Mouse (Mus musculus) limb, embryonic 10.5 days (tissue): ENCODE results near the gene 6030408B16Rik. TPM values are rescaled to one million over a fixed set of nuclear protein-coding genes. Genes with fewer than 3 reads are reported as not detected.

ENCODE experiments used
- DNase-seq: peaks from one replicate; pipeline ENCODE4 v3.0.0-alpha.2; 2017; ENCODE audit warnings: low spot score
- H3K27ac ChIP-seq: fragments of 300-500 bp; sonication (generic); 2 replicates; pipeline ENCODE4 v1.5.1; 2016; ENCODE audit warnings: mild to moderate bottlenecking
- H3K27me3 ChIP-seq: fragments of 300-500 bp; sonication (generic); 2 replicates; pipeline ENCODE4 v1.6.1; 2016; ENCODE audit warnings: low read depth, mild to moderate bottlenecking; ENCODE audit not compliant: poor library complexity, severe bottlenecking
- H3K36me3 ChIP-seq: fragments of 300-500 bp; sonication (generic); 2 replicates; pipeline ENCODE4 v1.6.1; 2016; ENCODE audit warnings: mild to moderate bottlenecking, moderate library complexity
- H3K4me1 ChIP-seq: fragments of 300-500 bp; sonication (generic); 2 replicates; pipeline ENCODE4 v1.6.1; 2016
- H3K4me3 ChIP-seq: fragments of 300-500 bp; sonication (generic); 2 replicates; pipeline ENCODE4 v1.5.1; 2016; ENCODE audit warnings: mild to moderate bottlenecking, moderate library complexity
- H3K9me3 ChIP-seq: fragments of 300-500 bp; sonication (generic); replicated peaks from 2 replicates; pipeline ENCODE4 v1.6.1; 2016; ENCODE audit warnings: mild to moderate bottlenecking
- WGBS: fragments of 180-500 bp; shearing (Covaris S2); methylation state at CpG from one replicate; pipeline ENCODE4 v1.1.7; 2016; 5-methylcytosine and 5-hydroxymethylcytosine counted together
- polyA plus RNA-seq: library from polyadenylated mRNA; unstranded; fragments of >200 nt; fragmentation: Nextera tagmentation; extraction: Ambion mirVana; gene quantifications from 2 replicates; pipeline ENCODE4 v1.2.1, GENCODE M21; 2016

Gene 6030408B16Rik
- polyA plus RNA-seq, 1 experiment from 2014 or later = 4.1 TPM

DNA sequence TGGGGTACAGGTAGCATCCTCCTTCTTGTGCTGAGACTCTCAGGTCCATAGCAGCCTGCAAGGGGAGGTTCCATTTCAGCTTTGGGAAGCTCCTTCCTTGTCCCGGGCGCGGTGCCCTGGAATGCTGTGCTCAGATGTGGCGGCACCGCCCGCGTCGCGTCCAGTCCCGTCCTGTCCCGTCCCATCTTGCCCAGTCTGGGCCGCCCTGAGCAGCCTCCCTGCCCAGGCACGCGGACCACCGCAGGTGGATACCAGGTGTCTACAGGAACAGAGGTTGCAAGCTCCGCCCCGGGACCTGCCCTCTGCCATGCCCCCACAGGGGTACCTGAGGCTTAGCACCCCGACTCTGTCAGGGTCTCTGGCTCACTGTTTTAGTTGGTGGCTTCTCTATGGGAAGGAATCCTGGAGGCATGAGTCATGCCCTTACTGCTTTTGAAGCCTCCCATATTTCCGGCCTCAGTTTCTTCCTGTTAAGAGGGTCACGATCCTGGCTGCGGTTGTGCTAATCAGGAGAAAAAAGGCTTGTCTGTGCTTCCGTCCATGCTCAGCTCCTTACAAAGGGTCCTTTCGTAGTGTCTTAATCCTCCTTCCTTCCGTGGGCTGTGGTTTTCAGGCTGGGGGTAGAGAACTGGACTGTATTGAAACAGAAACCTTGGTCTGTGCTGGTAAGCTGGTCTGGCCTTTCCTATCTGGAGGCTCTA lies 43.6 kb downstream of the 6030408B16Rik start:
- H3K4me3 ChIP-seq = no peak overlapping the region
- H3K36me3 ChIP-seq = no peaks in the 10 kb centered on the region
- peaks cover 27% of the 10 kb centered on the region for H3K27me3 ChIP-seq
- peaks cover 6% of the 10 kb centered on the region; the same call in 1 of the 2 replicates for H3K4me1 ChIP-seq
- 40% methylated on average over 24 of the region's 24 CpGs for WGBS
- peak overlapping the region; percentile 59 for H3K27ac ChIP-seq
- H3K9me3 ChIP-seq = no peaks in the 10 kb centered on the region
- DNase-seq = no peak

- Histone ChIP-seq H3K4me3 (no peak overlapping the region), H3K27me3 (peaks cover 27% of the 10 kb centered on the region), H3K27ac (0 out of 2 replicates have a peak overlapping the region, but pooled peaks have one; percentile 14), H3K4me1 (peaks cover 6% of the 10 kb centered on the region; the same call in 1 of the 2 replicates), H3K9me3 (no peaks in the 10 kb centered on the region), H3K36me3 (no peaks in the 10 kb centered on the region)
- 70% methylated on average over 4 of the region's 4 CpGs for WGBS
- DNase-seq = no peak
These were observed 45.3 kb downstream of the 6030408B16Rik start for GRCm38 (mm10) chr15:101338359-101338758.

DNA sequence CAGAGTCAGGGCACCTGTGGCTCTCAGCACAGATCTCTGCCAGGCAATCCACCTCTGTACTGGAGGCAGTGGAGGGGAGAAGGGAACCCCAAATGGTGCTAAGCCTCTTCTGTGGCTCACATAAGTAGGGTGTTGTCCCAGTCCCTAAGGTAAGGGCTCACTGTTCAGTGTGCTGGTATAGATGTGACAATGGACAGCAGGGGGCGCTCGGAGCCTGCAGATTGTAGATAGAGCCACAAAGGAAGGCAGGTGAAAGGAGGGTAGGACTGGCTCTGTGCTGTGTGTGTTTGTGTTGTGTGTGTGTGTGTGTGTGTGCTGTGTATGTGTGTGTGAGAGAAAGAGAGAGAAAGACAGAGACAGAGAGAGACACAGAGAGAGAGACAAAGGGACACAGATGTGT lies 46.5 kb downstream of the 6030408B16Rik start:
- no peak overlapping the region for H3K4me3 ChIP-seq
- H3K4me1 ChIP-seq = peaks cover 6% of the 10 kb centered on the region; the same call in 1 of the 2 replicates

GRCm38 (mm10) chr15:101341797-101342515 lies 48.9 kb downstream of the 6030408B16Rik start:
- peaks cover 14% of the 10 kb centered on the region for H3K27me3 ChIP-seq
- H3K4me3 ChIP-seq = no peak overlapping the region
- 75% methylated on average over 5 of the region's 5 CpGs for WGBS
- H3K9me3 ChIP-seq = no peaks in the 10 kb centered on the region
- H3K4me1 ChIP-seq = no peaks in the 10 kb centered on the region
- H3K36me3 ChIP-seq = no peaks in the 10 kb centered on the region
- no peak overlapping the region for H3K27ac ChIP-seq
- DNase-seq = no peak

More for the DNA sequence above, 46.5 kb downstream of the 6030408B16Rik start:
- no peaks in the 10 kb centered on the region for H3K36me3 ChIP-seq
- H3K27me3 ChIP-seq = peaks cover 27% of the 10 kb centered on the region
- no peak overlapping the region for H3K27ac ChIP-seq
- DNase-seq = peak; percentile 92
- H3K9me3 ChIP-seq = no peaks in the 10 kb centered on the region
- 0% methylated on average over 2 of the region's 2 CpGs for WGBS

Other genes with a start within 250 kb of the 6030408B16Rik start
- not detected in 2 replicates for gene Gm47841, start 245.8 kb upstream of the 6030408B16Rik start, polyA plus RNA-seq
- gene Fignl2, start 214.6 kb upstream of the 6030408B16Rik start, polyA plus RNA-seq = 0.98 and 1.9 TPM in 2 replicates
- not detected in 2 replicates for gene Ankrd33, start 177.5 kb upstream of the 6030408B16Rik start, polyA plus RNA-seq
- gene Acvrl1, start 164.7 kb upstream of the 6030408B16Rik start, polyA plus RNA-seq = 7.2 and 8.3 TPM in 2 replicates
- 5.0 and 5.7 TPM in 2 replicates for gene Acvr1b, start 119.1 kb upstream of the 6030408B16Rik start, polyA plus RNA-seq
- 5.4 and 6.9 TPM in 2 replicates for gene Grasp, start 69.0 kb upstream of the 6030408B16Rik start, polyA plus RNA-seq
- 4.1 and 7.1 TPM in 2 replicates for gene Nr4a1, start 38.9 kb upstream of the 6030408B16Rik start, polyA plus RNA-seq
- 92.3 and 97.5 TPM in 2 replicates for gene Atg101, start 8.9 kb upstream of the 6030408B16Rik start, polyA plus RNA-seq
- gene Krt80, start 77.0 kb downstream of the 6030408B16Rik start, polyA plus RNA-seq = 0.09 and 0.23 TPM in 2 replicates
- gene Krt7, start 117.8 kb downstream of the 6030408B16Rik start, polyA plus RNA-seq = 14.2 and 16.9 TPM in 2 replicates
- not detected in 2 replicates for gene Krt87, start 145.6 kb downstream of the 6030408B16Rik start, polyA plus RNA-seq
- not detected in 2 replicates for gene Krt88, start 154.5 kb downstream of the 6030408B16Rik start, polyA plus RNA-seq
- not detected in 2 replicates for gene Krt81, start 170.5 kb downstream of the 6030408B16Rik start, polyA plus RNA-seq
- gene Krt86, start 180.3 kb downstream of the 6030408B16Rik start, polyA plus RNA-seq = not detected in 2 replicates
- gene Krt83, start 198.3 kb downstream of the 6030408B16Rik start, polyA plus RNA-seq = not detected in 2 replicates
- gene Gm49425, start 224.0 kb downstream of the 6030408B16Rik start, polyA plus RNA-seq = not detected in 2 replicates
- not detected in 2 replicates for gene Krt84, start 239.6 kb downstream of the 6030408B16Rik start, polyA plus RNA-seq